Mouse (Mus musculus) midbrain, embryonic 11.5 days (tissue): ENCODE results near the gene Pou2f3. TPM values are rescaled to one million over a fixed set of nuclear protein-coding genes. Genes with fewer than 3 reads are reported as not detected.
A peak's percentile ranks its signal among the peaks of the same experiment; 100 is the strongest.

Experiments
- ATAC-seq: fragments of 200-750 bp; cut with Nextera tagmentation; 2 replicates; pipeline ENCODE4 v1.8.0; 2017; ENCODE audit warnings: moderate TSS enrichment, moderate library complexity; ENCODE audit not compliant: low FRiP score
- DNase-seq: peaks from one replicate; pipeline ENCODE4 v3.0.0; 2015; ENCODE audit warnings: low spot score; ENCODE audit errors: missing footprints
- H3K27ac ChIP-seq: fragments of 300-500 bp; sonication (generic); 2 replicates; pipeline ENCODE4 v1.5.1; 2014; ENCODE audit warnings: low read depth, low read length
- H3K27me3 ChIP-seq: fragments of 300-500 bp; sonication (generic); 2 replicates; pipeline ENCODE4 v1.6.1; 2014; ENCODE audit warnings: mild to moderate bottlenecking, low read length, moderate library complexity, mixed read lengths; ENCODE audit not compliant: control insufficient read depth, insufficient read depth
- H3K36me3 ChIP-seq: fragments of 300-500 bp; sonication (generic); 2 replicates; pipeline ENCODE4 v1.6.1; 2014; ENCODE audit warnings: mild to moderate bottlenecking, low read length, moderate library complexity, mixed read lengths; ENCODE audit not compliant: control insufficient read depth, insufficient read depth
- H3K4me1 ChIP-seq: fragments of 300-500 bp; sonication (generic); 2 replicates; pipeline ENCODE4 v1.6.1; 2014; ENCODE audit warnings: low read length; ENCODE audit not compliant: control insufficient read depth, insufficient read depth
- H3K4me2 ChIP-seq: fragments of 300-500 bp; sonication (generic); 2 replicates; pipeline ENCODE4 v1.6.1; 2014; ENCODE audit warnings: mild to moderate bottlenecking, moderate library complexity
- H3K4me3 ChIP-seq: fragments of 300-500 bp; sonication (generic); 2 replicates; pipeline ENCODE4 v1.5.1; 2014; ENCODE audit warnings: low read depth, low read length
- H3K9ac ChIP-seq: fragments of 300-500 bp; sonication (generic); 2 replicates; pipeline ENCODE4 v1.6.1; 2014; ENCODE audit warnings: low read length
- H3K9me3 ChIP-seq: fragments of 300-500 bp; sonication (generic); 2 replicates; pipeline ENCODE4 v1.6.1; 2016; ENCODE audit warnings: low read length; ENCODE audit not compliant: control insufficient read depth
- WGBS: fragments of 180-500 bp; shearing (Covaris S2); extraction: QIAGEN DNeasy Blood & Tissue Kit; methylation state at CpG from one replicate; pipeline ENCODE4 v1.1.7; 2014; 5-methylcytosine and 5-hydroxymethylcytosine counted together
- polyA plus RNA-seq: library from polyadenylated mRNA; unstranded; fragments of >200 nt; fragmentation: Nextera tagmentation; extraction: Ambion mirVana; gene quantifications from 2 replicates; pipeline ENCODE4 v1.2.1, GENCODE M21; 2014

Pou2f3 gene
- polyA plus RNA-seq, 1 experiment from 2014 or later = not detected

GRCm38 (mm10) chr9:43234496-43234895 is 24.3 kb upstream of the Pou2f3 start:
- WGBS = 85% methylated on average over 5 of the region's 5 CpGs
- Histone ChIP-seq H3K4me2 (no peak overlapping the region), H3K27ac (no peak overlapping the region), H3K4me3 (no peak overlapping the region), H3K9me3 (no peaks in the 10 kb centered on the region), H3K9ac (no peak overlapping the region), H3K27me3 (peaks cover 23% of the 10 kb centered on the region), H3K4me1 (peaks cover 11% of the 10 kb centered on the region), H3K36me3 (no peaks in the 10 kb centered on the region)
- ATAC-seq (no peak), DNase-seq (no peak)

DNA sequence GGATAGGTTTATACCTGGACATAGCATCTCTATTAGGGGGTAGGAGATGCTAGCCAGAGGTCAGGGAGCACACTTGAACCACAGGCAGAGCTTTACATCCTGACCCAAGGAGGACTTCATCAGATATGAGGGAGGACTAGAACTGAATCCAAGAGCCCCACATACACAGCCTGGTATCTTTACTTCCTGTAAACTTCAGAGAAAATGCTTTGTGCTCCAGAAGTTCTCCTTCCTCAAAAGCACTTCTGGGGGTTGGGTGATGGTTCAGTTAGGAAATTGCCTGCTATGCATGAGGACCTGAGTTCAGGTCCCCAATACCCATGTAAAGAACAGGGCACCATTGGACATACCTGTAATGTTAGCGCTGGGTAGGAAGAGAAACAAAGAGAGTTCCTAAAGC is 23.3 kb upstream of the Pou2f3 start:
- Histone ChIP-seq H3K4me3 (no peak overlapping the region), H3K4me2 (no peak overlapping the region), H3K27me3 (peaks cover 14% of the 10 kb centered on the region), H3K36me3 (no peaks in the 10 kb centered on the region), H3K4me1 (peaks cover 11% of the 10 kb centered on the region), H3K27ac (no peak overlapping the region), H3K9me3 (no peaks in the 10 kb centered on the region), H3K9ac (no peak overlapping the region)
- ATAC-seq (no peak), DNase-seq (no peak)
- 97% methylated on average over 1 of the region's 1 CpGs for WGBS

DNA sequence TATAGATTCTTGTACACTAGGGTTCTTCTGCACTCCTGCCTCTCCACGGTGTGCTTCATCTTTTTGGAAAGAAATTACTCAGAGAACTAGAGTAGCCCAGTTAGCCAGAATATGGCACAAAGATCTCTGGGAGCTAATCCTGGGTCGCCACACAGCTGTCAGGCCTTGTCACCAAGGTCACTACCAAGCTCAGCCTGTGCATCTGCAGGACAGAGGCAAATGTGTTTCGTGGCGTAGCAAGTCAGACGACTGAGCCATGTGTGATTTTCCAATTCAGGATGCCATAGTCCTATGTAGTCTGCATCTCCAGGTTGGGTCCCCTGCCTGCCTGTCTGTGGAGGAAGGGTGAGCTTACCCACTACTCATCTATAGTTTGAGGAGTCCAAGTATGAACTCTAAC is 22.9 kb upstream of the Pou2f3 start:
- Histone ChIP-seq H3K9me3 (no peaks in the 10 kb centered on the region), H3K36me3 (no peaks in the 10 kb centered on the region), H3K27me3 (peaks cover 9% of the 10 kb centered on the region), H3K4me1 (peaks cover 11% of the 10 kb centered on the region), H3K9ac (no peak overlapping the region), H3K4me2 (no peak overlapping the region), H3K4me3 (no peak overlapping the region), H3K27ac (no peak overlapping the region)
- ATAC-seq = no peak
- no peak for DNase-seq
- WGBS = 70% methylated on average over 5 of the region's 5 CpGs

DNA sequence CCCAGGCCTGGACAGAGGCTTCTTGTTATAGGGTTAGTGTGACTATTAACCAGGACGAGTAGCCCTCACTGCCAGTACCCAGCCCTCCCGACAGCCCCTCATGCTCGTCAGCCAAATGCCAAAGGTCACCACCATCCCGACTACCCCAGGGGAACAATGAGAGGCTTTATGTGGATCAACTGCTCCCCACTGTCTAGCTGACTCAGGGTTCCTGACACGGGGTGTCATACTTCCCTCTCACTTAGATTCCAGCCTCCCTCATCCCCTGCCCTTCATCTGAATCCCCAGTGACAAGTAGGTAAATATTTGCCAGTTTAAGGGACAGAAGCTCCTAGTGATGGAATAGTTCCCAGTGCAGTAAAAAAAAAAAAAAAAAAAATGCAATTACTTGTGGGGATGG is 22.1 kb upstream of the Pou2f3 start:
- H3K9ac ChIP-seq = no peak overlapping the region
- H3K4me1 ChIP-seq = peaks cover 11% of the 10 kb centered on the region
- peak; percentile 27; the same call in 1 of the 2 replicates for ATAC-seq
- no peak for DNase-seq
- no peaks in the 10 kb centered on the region for H3K36me3 ChIP-seq
- no peak overlapping the region for H3K4me2 ChIP-seq
- H3K27me3 ChIP-seq = 0 out of 2 replicates have a peak, but pooled peaks cover 2% of the 10 kb centered on the region
- no peaks in the 10 kb centered on the region for H3K9me3 ChIP-seq
- H3K27ac ChIP-seq = no peak overlapping the region
- H3K4me3 ChIP-seq = no peak overlapping the region
- WGBS = 9% methylated on average over 5 of the region's 5 CpGs

DNA sequence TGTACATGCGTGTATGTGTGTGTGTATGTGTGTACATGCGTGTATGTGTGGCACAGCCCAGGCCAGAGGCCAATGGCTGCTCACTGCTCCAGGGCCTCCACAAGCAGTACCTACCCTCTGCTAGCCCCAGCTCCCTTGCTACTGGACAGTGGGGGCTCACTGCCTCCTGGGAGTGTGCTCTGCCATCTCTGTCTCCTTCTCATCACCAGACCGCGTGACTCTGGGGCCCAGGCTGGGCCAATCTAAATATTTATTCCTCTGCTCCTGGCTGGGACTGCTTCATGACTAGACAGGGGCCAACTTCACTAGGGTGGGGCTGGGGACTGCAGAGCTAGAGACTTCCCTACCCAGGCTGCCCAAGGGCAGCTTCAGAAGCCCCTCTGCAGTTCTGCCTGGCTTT is 21.6 kb upstream of the Pou2f3 start:
- Histone ChIP-seq H3K36me3 (no peaks in the 10 kb centered on the region), H3K9ac (no peak overlapping the region), H3K27me3 (no peaks in the 10 kb centered on the region), H3K27ac (no peak overlapping the region), H3K9me3 (no peaks in the 10 kb centered on the region), H3K4me3 (no peak overlapping the region), H3K4me1 (peaks cover 11% of the 10 kb centered on the region), H3K4me2 (no peak overlapping the region)
- ATAC-seq (0 out of 2 replicates have a peak, but pooled peaks have one; percentile 40), DNase-seq (no peak)
- 71% methylated on average over 4 of the region's 4 CpGs for WGBS

GRCm38 (mm10) chr9:43230886-43231285 is 20.7 kb upstream of the Pou2f3 start:
- Histone ChIP-seq H3K36me3 (no peaks in the 10 kb centered on the region), H3K27me3 (no peaks in the 10 kb centered on the region), H3K4me1 (peaks cover 11% of the 10 kb centered on the region), H3K27ac (no peak overlapping the region), H3K9ac (no peak overlapping the region), H3K4me3 (no peak overlapping the region), H3K9me3 (no peaks in the 10 kb centered on the region), H3K4me2 (no peak overlapping the region)
- DNase-seq = no peak
- no peak for ATAC-seq
- 68% methylated on average over 4 of the region's 4 CpGs for WGBS

GRCm38 (mm10) chr9:43229962-43230361 is 19.8 kb upstream of the Pou2f3 start:
- 93% methylated on average over 7 of the region's 7 CpGs for WGBS
- H3K36me3 ChIP-seq = no peaks in the 10 kb centered on the region
- DNase-seq (no peak), ATAC-seq (no peak)
- H3K9ac ChIP-seq = no peak overlapping the region
- no peaks in the 10 kb centered on the region for H3K9me3 ChIP-seq
- H3K4me1 ChIP-seq = peaks cover 11% of the 10 kb centered on the region
- H3K27me3 ChIP-seq = no peaks in the 10 kb centered on the region
- H3K27ac ChIP-seq = no peak overlapping the region
- H3K4me2 ChIP-seq = no peak overlapping the region
- H3K4me3 ChIP-seq = no peak overlapping the region

GRCm38 (mm10) chr9:43229398-43229895 is 19.3 kb upstream of the Pou2f3 start:
- peaks cover 11% of the 10 kb centered on the region for H3K4me1 ChIP-seq
- H3K9ac ChIP-seq = no peak overlapping the region
- DNase-seq (no peak), ATAC-seq (no peak)
- no peaks in the 10 kb centered on the region for H3K27me3 ChIP-seq
- no peak overlapping the region for H3K4me3 ChIP-seq
- H3K36me3 ChIP-seq = no peaks in the 10 kb centered on the region
- H3K9me3 ChIP-seq = no peaks in the 10 kb centered on the region
- H3K4me2 ChIP-seq = no peak overlapping the region
- WGBS = 92% methylated on average over 10 of the region's 10 CpGs
- H3K27ac ChIP-seq = no peak overlapping the region

GRCm38 (mm10) chr9:43228745-43229144 is 18.6 kb upstream of the Pou2f3 start:
- 94% methylated on average over 2 of the region's 2 CpGs for WGBS
- H3K27ac ChIP-seq = no peak overlapping the region
- H3K4me1 ChIP-seq = peaks cover 11% of the 10 kb centered on the region
- no peak for ATAC-seq
- no peak overlapping the region for H3K9ac ChIP-seq
- H3K4me2 ChIP-seq = no peak overlapping the region
- DNase-seq = no peak
- no peaks in the 10 kb centered on the region for H3K36me3 ChIP-seq
- H3K27me3 ChIP-seq = no peaks in the 10 kb centered on the region
- no peaks in the 10 kb centered on the region for H3K9me3 ChIP-seq
- H3K4me3 ChIP-seq = no peak overlapping the region
